Mouse (Mus musculus) adrenal gland (tissue): ENCODE results near the gene Plscr2.
"Not testable (repeated sequence)": the region's sequence is repeated elsewhere in the genome, so short reads cannot be mapped to it uniquely, and the experiment has no call there.

Experiments
- intact Hi-C: fragments of 180-260 bp; cut with DNase I; formaldehyde crosslinking; loops from one replicate; pipeline ENCODE4 v1.15.1; 2025

The Plscr2 gene

DNA sequence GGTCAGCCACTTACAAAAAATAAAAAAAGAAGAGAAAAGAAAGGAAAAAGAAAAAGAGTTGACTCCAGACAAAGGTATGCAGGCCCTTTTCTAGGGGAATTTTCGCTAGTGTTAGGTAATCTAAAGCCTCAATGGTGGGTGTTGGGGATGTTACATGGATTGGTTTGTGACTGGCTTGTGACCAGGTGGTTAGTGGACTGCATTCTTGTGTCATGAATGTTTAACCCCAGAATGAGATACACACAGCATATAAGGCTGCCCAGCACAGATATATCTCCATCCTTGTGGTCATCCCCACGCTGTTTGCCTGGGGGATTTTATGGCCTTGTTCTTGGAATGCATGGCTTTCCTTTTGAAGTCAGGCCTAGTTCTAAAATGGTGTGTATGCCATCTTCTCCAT lies 2.1 kb upstream of the Plscr2 start:
- intact Hi-C loops, result no loop called here

DNA sequence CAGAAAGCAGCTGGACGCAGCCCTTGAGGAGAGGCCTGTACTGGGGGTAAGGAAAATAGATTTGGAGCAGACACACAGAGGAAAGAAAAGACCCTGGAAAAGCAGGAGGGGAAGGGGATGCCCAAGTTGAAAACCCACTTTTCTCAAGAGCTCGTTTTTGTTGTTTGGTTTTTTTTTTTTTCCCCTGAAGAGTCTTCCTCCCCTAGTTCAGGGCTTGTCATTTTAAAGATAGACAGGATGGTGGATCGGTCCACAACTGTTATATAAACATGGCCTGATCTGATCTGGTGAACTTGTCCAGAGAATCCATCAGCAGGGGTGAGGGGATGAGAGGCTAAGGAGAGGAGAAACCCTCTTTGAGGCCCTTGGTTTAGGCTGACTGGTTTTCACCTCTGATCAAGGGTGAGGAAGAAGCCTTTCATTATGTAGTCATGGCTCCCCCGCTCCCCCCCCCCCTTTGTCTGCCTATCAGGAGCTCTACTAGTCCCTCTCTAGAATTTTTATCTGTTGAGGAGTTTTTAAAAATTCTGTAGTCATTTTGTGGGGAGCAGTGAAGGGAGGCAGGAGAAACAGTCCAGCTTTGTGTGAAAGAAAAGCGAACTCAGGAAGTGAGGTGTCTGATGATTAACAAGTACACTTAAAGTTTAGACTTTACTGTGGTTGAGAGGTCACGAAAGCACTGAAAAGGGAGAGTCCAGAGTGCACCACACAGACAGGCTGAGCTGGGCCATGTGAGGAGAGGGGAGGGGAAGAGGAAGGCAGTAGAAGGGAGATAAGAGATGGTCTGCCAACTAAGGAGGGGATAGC lies 1.2 kb upstream of the Plscr2 start:
- intact Hi-C loops, result no loop called here

DNA sequence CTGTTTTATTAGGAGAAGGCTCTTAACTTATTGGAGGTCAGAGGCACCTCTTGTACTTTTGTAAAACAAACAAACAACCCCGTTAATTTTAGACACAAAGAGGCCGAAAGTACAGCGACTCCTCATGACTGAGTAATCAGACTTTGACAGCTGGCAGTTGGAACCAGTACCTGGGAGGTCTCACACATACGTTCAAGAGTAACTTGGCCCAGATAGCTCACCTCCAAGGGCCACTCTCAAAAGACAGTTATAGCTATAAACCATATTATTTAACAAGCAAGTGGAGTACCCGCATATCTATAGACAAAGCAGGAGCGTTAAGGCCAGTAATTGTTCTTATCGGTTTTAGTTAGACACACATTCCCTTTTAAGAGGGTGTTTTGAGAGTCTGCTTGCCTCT lies 958 bp downstream of the Plscr2 start:
- intact Hi-C loops, result loop anchor here (2.0 kb wide), 1 partner anchor 54 kb away; no protein-coding TSS in a partner anchor

DNA sequence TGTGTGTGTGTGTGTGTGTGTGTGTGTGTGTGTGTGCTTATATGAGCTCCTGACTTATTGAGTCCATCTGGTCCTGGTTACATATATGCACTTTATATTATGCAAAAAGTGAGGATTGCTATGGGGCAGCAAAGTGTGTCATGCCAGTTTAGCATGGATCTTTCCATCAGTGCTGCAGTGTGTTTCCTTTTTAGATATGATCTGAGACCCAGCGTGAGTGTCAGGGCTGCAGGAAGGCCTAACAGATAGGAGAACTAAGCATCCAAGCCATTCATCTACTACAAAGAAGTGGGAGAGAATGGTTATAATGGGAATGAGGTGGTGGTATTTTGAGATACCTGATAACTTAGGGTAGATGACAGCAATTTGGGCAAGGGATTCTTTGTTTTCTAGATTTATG lies 4.6 kb downstream of the Plscr2 start:
- intact Hi-C loops, result no loop called here

DNA sequence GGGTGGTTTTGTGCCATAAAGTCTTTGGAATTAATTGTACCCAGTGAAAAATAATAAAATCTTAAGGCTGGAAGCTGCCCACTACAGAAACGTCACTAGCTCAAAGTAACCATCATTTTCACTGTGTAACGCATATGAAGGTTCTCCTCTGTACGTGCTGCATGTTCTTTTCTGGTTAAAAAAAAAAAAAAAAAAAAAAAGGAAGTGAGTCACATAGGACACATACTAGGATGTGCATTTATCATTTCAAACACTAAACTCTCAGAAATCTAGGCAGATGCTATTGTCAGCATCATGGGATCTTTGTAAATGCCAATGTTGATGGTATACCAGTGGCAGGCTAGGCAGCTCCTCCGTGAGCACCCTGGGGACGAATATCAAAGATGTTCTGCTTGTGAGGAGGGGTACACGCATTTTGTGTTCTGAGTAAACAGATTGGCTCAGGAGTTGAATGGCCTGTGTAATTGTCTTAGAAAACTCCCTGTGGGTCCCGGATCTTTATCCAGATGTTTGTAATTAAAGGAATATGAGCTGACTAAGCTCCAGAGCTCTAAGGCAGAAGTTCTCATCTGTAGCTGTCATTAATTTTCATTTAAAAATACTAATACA lies 7.3 kb downstream of the Plscr2 start:
- intact Hi-C loops, result no loop called here

DNA sequence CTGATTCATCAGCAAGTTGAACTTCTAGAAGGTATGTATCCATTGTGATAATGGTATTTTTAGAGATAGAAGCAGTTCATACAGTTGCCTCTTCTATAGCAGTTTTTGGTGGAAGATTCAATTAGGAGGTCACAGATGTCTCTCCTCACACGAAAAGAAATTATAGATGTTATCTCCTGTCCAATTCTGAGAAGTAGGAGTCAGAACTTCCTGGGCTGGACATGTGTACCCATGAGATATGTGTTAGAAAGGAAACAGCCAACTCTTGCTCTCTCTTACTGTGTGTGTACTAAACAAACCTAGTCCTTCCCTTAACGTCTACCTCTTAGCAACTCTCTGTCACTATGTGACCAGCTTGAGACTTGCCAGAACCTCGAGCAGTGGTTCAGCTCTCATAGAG lies 14.3 kb downstream of the Plscr2 start:
- intact Hi-C loops, result no loop called here

DNA sequence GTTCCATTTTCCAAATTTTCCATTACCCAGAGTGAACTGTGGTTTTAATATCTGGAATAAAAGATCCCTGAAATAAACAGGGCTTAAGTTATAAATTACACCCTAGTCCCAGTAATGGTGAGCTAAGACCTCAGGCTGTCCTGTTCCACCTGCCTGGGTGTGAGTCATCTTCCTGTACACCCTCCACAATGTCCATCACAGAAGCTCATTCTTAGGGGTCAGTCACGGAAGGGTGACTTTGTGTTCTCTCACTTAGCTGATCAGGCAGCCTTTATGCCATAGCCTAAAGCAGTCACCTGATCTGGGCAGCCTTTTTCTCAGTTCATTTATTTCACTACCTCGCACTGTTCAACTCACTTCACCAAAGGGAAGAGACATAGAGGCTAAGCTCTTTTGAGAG lies 16.8 kb downstream of the Plscr2 start:
- intact Hi-C loops, result no loop called here

DNA sequence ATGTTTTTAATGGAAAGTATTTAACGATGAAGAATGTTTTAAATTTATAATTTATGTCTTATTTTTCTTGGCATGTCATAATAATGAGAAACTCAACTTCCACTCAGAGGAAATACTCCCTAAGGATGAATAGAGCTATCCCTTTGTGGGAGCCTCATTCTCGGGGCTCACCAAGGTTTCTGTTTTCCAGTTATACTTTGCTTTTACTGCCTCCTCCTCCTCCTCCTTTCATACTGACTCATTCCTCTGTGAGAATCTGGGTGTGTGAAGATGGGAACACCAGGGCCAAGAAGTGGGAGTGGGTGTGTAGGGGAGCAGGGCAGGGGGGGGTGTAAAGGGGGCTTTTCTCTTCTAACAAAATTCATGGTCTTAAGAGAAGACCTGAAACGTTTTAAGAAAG lies 17.5 kb downstream of the Plscr2 start:
- intact Hi-C loops, result no loop called here

DNA sequence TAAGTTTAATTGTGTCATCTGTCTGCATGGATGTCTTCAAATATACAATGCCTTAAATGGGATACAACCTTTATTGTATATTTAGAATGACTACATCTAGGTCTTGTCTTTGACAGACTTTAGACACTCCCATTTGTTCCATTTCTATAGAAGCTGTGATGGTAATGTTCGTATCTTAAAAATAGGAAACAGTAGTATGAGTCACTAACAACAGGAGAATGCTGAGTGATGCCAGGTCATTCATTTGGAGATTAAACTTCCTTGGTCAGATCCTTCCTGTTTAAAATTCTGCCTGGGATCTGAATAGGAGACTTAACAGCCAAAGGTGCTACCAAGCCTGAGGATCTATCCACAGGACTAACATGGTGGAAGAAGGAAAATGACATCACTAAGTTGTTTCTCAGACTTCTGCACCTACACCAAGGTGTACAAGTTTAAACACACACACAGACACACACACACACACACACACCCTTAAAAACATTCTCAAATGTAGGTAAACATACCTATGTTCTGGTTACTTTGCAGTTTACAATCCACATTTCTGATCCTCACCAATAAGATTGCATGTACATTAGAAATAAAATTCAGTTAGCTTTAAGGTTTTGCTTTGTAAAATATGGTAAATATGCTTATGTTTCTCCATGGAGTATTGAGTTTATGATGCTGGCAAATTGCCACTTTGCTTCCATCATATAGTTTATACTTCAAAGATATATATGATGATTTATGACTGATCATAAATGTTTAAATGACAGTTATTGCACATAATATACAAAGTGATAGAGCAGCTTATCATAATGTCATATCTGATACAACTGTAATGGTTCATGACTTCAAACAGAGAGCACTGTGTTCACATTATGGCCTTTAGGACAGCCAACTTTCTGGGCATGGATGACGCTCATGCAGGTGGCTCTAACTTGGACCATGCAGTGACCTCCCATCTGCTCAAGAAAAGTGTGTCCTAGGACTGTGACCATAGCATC lies 18.5 kb downstream of the Plscr2 start:
- intact Hi-C loops, result no loop called here

DNA sequence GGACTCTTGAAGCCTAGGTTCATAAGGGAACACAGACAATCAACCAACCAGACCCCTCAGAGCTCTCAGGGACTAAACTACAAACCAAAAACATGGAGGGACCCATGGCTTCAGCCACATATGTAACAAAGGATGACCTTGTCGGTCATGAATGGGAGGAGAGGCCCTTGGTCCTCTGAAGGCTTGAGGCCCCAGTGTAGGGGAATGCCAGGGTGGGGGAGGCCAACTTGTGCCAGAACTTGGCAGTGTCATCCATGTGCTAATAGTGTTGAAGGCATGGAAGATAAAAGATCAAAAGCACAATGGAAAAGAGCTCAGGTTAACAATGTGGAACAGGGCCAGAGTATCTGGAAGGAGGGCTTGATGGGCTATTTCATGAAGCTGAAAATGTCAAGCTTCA lies 22.9 kb downstream of the Plscr2 start:
- intact Hi-C loops, result no loop called here

DNA sequence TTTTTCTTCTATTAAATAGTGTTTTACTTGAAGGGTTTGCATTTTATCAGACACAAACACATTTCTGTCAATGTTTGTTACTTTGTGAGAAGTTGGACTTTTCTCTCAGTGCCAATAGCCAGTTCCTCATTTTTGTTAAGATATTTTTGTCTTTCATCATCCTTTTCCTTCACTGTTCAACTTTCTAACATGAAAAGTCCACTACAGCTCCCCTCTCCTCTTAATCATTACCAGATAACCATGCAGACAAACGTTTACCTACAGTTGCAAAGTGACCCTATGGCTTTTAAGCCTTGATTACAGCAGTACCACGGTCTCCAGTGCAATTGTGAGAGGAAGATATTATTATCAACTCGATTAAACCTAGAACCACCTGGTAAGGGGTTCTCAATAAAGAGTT lies 25.8 kb downstream of the Plscr2 start:
- intact Hi-C loops, result no loop called here

DNA sequence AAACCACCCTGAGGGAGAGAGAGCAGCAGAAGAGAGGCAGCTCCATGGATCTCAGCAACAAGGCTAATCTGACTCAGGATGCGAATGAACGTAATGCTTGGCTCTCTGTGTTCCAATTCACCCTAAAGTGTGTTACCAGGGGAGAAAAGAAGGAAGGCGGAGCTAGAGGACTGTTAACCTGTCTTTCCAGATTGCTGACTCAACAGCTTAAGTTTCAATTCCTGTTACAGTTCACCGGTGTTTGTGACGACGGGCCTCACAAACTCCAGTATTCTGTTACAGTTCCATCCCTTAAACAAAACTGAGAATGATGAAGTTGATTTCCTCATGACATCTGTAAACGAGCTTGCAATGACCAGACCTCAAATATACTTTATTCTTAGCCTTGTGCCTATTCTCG lies 29.7 kb downstream of the Plscr2 start:
- intact Hi-C loops, result no loop called here

DNA sequence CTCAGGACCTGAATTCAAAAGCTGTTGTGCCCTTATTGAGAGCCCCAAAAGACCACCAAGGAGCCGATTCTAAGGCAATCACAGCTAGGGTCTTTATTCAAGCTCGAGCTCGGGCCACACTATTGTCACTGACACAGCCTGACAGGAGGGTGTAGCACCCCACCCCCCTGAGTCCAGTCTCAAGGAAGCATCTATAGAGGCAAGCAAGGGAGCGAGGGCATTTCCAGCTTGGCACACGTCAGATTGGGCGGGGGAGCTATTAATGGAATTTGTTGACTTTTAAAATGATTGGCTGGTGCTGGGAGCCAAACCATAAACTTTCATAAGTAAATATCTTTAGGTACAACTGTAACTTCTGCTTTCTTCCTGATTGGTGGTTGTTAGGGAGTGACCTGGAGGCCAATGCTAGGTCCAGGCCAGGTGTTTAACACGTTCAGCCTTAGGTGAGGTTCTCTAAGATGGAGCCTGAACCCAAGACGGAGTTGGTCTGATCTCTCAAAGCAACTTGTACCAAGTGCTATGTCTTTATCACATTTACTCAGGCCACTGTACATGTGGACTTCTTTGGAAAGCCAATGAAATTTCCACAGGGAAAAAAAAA lies 30.3 kb downstream of the Plscr2 start:
- intact Hi-C loops, result no loop called here

DNA sequence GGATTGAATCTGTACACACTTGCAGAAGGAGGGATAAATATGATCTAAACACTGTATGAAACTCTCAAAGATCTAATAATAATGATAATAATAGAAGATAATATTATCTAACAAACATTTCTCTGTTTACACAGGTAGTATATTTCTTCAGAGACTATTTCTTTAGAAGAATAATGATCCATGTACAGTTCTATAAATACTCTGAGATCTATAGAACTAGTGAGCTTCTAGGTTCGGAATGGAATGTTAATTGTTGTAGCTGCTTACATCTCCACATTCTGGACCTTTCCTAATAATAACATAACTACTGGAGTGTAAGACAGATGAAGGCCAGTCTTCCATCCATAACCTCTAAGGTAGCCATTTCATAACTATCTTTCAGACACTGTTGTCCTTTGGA lies 33.7 kb downstream of the Plscr2 start, which contains the start of gene 1700057G04Rik:
TSS of gene 1700057G04Rik (plus strand) at position 301 of the 400 bp plus-strand sequence.
- intact Hi-C loops, result no loop called here

DNA sequence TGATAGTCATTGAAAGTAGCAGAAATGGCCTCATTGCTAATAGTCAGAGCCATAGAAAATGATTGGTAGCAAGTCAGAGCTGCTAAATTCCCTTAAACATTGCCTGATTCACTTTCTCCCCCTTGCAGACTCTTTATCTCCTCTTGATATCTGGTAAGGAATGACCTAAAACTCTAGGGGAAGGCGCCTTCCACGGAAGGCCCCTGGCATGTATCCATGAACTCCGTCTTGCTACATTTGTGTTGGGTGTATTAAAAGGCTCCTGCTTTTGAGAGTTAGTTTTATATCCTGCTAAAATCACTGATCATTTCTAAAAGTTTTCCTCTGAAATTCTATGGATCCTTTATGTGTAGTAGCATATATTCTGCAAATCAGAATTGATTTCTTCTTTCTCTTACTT lies 41.4 kb downstream of the Plscr2 start:
- intact Hi-C loops, result no loop called here

DNA sequence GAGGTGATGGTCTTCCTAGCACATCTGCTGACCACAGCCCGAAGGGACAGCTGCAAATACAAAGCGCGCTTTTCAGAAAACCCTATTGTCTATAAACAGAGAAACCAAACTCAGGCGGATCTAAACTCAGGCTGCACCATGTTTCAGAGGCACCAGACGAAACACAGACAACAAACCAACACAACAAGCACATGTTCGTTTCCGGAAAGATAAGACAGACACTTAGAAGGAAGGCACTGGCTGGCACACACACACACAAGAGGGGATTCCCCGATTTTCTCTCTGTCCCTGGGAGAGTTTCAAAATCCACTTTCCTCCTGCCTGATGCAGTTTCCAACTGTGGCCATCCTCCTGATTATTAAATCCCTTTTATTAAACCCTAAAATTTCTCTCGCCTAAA lies 50.5 kb downstream of the Plscr2 start:
- intact Hi-C loops, result not testable (repeated sequence)

DNA sequence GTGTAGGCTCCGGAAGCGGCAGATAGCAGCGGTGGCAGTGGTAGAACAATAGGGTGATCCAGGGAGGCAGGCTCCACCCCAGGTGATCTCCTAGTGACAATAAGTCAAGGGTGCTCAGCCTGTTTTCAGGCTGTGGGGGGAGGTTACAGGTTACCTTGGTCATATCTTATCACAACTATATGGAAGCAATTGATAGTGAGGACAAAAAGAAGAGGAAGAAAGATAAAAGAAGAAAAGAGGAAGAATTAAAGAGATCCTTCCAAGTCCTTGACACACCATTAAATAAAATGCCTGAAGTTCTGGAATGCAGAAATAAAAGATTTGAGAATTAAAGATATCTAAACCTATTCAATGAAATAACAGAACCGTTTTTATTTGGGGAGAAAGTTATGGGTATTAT lies 51.4 kb downstream of the Plscr2 start:
- intact Hi-C loops, result no loop called here

DNA sequence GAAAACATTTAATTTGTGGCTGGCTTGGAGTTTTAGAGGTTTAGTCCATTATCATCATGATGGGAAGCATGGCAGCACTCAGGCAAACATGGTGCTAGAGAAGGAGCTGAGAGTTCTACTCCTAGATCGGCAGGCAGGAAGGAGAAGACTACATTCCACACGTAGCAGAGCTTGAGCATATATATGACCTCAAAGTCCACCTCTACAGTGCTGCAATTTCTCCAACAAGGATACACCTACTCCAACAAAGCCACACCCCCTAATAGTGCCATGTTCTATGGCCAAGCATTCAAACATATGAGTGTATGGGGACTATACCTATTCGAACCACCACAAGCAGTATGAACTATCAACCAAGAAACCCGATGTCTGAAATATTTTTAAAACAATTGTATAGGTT lies 56.0 kb downstream of the Plscr2 start:
- intact Hi-C loops, result loop anchor here (2.0 kb wide), 1 partner anchor 55 kb away; no protein-coding TSS in a partner anchor

DNA sequence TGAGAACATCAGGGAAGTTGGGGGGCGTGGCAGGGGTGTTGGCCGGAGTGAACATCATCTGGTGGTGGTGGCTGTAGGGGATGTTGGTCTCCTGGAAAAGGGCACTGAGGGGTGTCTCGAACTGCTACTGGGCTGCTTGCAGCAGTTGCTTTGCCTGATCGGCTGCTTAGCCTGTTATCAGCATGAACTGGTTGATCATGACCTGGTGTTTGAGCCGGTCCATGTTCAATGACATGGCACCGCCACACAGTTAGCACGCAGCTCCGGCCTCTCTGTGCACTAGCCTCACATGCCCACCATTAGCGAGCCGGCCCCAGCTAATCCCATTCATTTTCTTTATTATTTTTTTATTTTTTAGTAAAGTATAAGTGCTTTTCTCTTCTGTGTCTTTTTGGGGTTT lies 59.4 kb downstream of the Plscr2 start:
- intact Hi-C loops, result no loop called here

DNA sequence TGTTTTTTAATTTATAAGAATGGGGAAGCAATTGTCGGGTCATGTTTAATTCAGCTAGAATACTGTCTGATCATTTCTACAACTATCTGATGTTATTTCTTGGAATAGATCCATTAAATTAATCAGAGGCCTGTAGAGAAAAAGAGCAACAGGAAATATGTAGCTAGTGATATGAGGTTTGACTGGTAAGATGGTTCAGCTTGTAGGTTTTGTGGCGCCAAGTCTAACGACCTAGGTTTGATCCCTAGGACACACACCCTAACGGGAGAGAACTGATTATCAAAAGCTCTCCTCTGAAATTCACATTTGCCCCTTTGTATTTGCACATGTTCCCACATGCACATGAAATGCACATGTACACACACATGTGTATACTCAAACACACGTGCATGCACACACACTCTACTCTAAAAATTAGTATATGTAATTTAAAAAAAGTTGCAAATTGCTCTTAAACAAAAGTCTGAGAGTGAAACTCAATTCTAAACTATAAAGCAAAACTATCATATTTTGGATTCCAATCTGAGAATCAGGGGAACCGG lies 59.9 kb downstream of the Plscr2 start:
- intact Hi-C loops, result no loop called here

DNA sequence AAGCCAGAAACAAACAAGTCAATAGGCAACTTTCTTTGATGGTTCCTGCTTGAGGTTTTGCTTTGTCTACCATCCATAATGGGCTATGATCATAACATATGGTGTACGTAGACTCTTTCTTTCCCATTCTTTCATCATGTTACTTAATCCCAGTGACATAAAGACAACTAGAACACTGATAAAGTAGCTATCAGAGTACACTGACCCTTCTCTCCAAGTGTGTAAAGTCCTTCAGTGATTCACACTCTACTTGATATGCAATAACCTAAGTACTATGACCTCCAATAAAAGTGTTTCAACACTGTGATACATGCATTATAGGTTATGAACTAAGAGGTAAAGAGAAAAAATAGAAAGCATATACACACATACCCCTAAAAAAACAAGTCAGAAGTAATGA lies 61.7 kb downstream of the Plscr2 start:
- intact Hi-C loops, result no loop called here
